Mouse (Mus musculus): Measurements from ENCODE around the gene Btn2a2.

The Btn2a2 gene

GRCm38 (mm10) chr13:23428166-23428993 lies 60.3 kb downstream of the Btn2a2 start:
- no peak for DNase-seq (ENCODE audit: low read depth in 2 of 2, low spot score in 2 of 2)

Data from CD8-positive naive resting alpha-beta T cell, adult 2 months (primary cell).